Mouse (Mus musculus) adrenal gland, adult 18-20 months (tissue): Measurements from ENCODE around the gene Fry. TPM values are rescaled to one million over a fixed set of nuclear protein-coding genes. Genes with fewer than 3 reads are reported as not detected.

Experiments used
- DNase-seq, 2 experiments: peaks; one replicate each; pipeline ENCODE4 v3.0.0; 2021 to 2022; ENCODE audit warnings: low spot score in 2 of 2
- total RNA-seq, 2 experiments: library from RNA; stranded (reverse); gene quantifications; 1 replicate in 1 of 2; 2 replicates in 1 of 2; pipeline ENCODE4 v1.2.3; 2021

Fry gene
- total RNA-seq, 2 experiments from 2014 or later, result 34.4 to 45.1 TPM

DNA sequence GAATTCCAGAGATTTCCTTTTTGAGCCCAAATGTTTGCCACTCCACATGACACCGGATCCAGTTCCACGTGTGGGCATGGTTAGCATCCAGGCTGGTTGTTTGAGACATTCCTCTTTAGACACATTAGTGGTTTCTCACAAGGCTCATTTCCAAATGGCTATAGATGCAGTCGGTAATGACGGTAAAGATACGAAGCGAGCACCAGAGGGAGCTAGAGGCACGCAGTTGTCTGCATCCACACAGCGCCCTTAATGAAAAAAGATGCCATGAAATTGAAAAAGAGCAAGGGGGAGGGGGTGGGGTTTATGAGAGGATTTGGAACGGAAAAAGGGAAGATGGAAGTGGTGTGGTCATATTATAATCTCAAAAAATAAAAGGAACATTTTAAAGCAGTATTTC, 50.3 kb downstream of the Fry start:
- DNase-seq, result peak; percentile 56 to 61

DNA sequence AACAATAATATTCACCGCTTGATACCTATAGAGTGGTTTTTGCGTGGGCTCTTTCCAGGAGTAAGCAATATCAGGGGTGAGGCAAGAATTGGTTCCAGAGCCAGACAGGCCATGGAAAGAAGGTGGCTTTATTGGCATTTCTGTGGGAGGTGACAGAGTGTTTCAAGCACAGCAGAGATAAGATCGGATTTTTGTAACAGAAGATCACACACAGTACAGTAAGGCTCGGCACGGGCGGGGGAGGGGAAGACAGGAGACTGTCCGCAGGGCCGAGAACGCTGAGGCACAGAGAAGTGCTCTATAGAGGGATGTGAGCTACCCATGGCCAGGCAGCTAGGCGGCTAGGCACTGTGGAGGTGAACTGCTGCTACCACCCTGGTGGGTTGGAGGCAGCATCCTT, 53.1 kb downstream of the Fry start:
- no peak for DNase-seq

DNA sequence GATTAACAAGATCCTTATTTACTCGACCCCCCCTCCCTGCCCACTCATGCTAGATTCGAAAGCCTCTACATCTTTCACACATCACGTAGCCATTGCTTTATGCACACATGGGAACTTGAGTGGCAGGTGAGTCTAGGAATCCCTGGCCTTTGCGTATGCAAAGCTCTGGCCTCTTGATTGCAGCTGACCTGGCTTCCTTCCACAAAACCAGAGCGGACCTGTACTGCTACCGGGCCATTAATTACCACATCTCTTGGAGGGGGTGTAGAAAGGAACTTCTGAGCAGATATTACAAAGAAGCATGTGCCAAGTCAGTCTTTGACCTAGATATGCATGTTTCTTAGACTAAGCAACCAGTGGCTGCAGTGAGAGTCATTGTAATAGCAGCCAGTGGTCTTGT, 55.4 kb downstream of the Fry start:
- DNase-seq, result no peak

DNA sequence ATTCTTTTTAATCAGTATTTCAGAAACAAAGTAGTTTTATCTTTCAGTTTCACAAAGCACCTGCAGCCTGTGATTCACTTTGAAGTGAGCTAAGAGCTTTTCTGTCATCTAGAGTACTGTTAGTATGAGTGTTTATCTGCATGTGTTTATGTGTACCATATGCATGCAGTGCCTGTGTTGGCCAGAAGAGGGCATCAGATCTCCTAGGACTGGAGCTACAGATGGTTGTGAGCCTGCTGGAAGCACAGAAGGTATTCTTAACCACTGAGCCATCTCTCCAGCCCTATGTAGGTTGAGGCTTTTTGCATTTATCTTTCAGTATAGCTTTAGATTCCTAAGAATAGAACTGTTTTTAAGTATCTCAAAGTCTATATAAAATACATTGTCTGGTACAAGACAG, 56.5 kb downstream of the Fry start:
- DNase-seq, result no peak

DNA sequence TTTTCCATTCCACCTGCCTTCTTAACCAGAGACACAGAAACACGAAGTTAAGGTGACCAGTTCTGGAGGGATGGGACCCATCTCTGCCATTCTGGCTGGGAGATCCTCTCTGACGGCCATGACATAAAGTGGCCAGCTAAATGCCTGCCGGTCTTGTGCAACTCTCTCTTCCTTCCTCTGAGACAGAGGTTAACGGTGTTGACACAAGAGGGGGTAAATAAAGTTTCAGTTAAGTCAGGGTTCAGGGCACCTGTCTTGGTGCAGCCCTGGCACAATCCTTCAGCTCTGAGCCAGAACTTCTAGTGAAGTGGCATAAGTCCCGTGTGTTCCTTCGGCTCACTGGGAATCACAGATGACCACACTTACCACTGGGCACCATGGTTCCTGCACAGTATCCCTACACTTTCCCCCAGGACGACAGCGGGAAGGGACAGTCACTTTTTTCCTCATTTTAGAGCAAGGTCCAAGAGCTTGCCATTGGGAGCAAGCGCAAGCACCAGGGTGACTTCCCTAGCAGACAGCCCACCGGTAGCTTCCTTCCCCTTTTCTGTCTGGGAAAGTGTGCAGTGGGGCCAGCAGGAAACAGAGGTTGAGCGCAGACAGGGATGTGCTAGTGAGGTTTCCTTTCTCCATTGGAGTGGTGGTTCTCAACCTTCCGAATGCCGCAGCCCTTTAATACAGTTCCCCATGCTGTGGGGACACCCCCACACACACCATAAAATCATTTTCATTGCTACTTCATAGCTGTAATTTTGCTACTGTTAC, 58.0 kb downstream of the Fry start:
- DNase-seq, result no peak

DNA sequence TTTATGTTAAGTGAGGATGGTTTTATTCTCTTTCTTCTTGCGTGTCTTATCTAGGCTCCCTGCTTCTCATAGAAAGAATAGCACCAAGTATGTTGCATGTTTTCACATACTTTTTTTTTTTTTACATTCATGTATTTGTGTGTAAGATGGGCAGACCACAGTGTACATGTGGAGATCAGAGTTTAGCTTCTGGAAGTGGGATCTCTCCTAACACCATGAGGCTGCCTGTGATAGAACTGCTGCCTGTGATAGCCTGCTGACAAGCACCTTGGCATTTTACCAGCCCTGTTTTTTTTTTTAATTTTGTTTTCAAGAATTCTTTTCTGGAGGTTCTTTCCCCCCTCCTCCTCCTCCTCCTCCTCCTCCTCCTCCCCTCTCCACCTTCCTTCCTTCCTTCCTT, 59.3 kb downstream of the Fry start:
- no peak for DNase-seq

DNA sequence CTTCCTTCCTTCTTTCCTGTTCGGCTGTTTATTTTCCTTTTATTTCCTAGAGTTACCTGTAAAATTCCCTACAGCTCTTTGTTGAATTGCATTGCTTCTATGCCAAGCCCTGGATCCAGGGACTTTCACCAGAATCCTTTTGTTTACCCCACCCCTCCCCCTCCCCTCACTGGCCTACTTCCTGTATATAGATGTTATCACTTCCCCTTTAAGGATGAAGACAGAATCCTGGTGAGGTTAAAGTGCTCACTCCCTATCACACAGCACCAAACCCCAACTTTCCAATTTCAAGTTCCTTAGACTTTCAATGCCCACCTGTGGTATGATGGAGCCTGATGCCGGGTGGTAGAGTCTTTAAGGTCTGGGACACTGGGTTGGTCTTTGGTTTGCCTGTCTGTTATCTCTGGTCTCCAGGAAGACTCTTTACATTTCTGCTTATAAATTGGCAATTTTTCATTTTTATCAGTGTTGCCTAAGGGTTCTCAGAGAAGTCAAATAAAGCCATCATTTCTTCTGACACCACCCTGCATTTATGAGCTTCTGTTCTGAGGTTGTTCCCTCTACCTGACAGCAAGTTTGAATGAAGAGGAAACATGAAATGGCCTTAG, 59.9 kb downstream of the Fry start:
- no peak for DNase-seq

DNA sequence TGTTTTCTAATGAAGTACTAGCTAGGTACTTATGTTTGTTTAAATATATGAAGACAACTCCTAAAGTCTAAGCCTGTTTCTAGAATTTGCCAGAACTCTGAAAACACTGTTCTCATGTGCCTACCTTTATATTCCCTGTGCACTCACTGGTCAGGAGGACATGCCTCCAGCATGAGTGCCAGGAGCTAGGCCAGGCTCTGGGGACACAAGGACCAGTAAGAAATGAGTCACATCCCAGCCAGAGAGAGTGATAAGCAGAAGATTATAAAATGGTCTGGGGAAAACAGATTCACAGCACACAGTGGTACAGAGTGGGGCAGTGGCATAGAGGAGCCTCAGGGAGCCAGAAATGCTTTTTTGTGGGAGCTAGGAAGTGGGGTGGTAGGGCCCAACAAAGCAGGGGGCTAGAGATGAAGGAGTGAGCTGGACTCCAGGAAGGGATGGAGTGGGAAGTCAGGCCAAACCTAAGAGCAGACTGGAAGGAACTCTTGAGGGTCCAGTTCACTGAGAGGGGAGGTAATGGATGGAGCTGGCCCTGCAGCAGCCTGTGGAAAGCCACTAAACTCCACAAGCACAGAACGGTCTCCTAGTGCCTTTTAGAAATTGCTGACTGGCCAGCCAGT, 62.7 kb downstream of the Fry start:
- no peak for DNase-seq

DNA sequence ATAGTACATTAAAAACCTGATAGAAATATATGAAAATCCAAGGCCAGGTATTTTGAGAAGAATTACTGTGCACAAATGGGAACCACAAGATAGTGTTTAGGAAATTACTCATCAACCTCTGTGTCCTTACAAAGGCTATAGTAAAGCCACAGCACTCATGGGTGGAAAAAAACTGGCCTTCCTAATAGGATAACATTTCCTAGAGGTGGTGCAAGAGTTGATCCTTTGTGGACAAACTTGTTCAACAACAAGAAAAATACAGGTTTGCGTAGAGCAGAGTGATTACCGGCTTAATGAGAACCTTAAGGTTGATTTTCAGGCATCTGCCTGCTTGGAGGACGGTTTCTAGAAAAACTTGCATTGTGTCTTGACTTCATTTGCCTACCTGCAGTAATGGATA, 66.5 kb downstream of the Fry start:
- DNase-seq, result no peak

DNA sequence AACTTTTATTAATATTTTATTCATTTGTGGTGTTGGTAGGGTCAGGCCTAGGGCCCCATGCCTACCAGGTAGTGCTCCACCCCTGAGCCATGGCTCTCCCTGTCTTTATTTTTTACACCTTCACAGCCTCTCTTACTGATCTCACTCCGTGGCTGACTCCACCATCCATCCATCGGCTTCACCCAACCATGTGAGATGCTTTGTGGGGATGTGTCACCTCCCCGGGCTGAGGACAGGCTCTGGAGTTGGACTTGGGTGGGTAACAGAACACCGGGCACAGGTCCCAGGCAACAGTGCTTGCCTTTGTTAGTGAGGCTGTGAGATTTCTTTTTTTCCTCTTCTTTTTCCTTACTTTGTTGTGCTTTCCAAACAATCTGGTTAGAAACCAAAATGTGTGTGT, 67.7 kb downstream of the Fry start:
- no peak for DNase-seq

DNA sequence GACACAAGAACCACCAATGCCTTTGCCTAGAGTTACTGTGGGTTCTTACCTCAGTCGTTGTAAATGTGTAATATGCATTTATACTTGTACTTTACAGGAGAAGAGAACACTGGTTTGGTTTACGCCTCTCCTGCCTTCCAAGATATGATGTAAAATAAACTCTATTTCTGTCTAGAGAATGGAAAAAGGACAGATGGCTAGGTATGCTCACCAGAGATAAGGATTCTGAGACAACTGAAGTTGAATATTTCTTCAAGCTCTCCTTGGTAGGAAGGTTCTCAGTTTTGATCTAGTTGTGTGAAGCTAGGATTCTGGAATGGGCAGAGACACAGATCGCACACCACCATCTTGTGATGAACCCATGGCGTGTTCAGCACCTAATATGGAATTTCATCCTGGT, 68.2 kb downstream of the Fry start:
- no peak for DNase-seq

DNA sequence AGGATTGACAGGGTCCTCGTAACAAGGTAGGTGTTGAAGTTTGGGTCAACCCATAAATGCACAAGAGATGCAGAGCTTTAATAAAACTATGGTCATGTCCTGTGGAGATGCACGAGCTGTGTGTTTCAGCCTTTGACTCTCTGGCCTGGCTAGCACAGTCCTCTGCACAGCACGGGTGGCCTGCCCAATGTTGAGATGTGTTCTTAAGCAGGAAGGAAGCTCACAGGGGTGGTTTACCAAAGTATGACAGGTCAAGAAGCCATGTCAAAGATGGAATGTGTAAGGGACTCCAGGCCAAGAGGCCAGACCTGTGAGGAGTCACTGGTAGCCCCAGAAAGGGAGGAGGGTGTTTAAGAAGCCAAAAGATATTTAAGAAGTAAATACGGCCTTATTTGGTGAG, 69.6 kb downstream of the Fry start:
- no peak for DNase-seq

DNA sequence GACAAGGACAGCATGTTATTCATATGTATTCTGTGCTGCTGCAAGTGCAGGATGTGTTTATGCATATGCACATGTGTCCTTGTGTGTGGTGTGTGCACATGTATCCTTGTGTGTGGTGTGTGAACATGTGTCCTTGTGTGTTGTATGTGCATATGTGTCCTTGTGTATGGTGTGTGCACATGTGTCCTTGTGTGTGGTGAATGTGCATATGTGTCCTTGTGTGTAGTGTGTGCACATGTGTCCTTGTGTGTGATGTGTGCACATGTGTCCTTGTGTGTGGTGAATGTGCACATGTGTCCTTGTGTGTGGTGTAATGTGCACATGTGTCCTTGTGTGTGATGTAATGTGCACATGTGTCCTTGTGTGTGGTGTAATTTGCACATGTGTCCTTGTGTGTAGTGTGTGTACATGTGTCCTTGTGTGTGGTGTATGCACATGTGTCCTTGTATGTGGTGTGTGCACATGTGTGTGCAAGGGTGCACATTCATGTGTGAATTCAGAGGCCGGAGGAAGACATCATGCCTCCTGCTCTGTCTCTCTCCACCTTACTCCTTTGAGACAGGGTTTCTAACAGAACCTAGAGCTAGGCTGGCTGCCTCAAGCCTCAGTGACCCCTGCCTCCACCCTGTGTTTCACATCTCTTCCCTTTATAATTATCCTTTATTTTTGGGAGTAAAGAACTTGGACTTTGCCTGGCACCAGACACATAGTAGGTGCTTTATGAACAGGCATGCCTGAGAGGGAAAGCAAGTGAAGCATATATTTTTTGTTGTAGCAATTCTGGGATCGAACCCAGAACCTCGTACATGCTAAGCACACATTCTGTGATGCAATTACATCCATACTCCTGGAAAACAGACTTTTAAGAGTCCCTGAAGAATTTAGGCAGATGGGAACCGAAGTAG, 72.3 kb downstream of the Fry start:
- DNase-seq, result no peak

DNA sequence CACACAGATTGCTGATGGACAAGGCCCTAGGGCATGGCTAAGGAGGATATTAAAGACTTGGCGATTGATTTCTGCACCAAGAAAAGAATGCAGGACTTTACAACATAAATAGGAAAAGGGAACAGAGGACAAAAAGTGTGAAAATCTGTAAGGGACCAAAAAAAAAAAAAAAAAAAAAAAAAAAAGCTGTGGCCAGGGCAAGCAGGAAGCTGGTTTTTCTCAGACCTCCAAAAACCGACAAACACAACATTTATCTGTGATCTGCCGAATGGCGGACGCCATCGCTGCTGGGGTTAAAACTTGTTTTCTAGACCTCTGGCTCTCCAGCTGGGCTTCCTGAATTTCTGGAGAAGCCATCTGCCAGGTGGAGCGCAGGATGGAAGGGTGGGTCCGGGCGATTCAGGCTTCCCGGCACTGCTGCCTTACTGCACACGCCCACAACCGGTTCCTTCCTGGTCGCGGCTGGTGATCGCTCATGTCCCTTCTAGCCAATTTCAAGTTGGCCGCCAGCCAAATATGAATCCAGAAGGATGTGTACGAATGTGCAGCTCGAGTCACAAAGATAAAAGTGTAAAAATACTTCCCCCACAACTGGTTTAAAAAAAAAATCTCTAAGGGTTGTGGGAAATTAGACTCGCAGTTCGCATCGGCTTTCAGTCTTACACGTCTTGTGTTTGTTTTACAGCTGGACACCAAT, 77.2 kb downstream of the Fry start:
- peak; percentile 62 to 68 for DNase-seq

DNA sequence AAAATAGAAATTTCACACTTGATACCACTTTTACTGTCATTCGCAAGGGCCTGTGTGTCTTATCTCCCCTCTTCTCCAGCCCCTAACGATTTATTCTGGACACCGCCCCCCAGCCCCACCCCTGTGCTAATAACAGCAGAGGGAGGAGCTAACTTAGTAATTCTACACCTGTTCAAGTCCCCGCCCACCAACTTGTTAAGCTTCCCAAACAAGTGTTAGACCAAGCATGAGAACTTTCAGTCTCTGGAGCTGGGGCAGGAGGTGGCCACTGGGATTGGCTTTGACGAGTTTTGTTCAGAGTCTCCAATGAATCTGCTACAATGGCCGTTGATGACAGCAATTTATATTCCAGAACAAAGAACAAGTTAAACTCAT, 77.8 kb downstream of the Fry start:
- peak; percentile 13 to 25 for DNase-seq

DNA sequence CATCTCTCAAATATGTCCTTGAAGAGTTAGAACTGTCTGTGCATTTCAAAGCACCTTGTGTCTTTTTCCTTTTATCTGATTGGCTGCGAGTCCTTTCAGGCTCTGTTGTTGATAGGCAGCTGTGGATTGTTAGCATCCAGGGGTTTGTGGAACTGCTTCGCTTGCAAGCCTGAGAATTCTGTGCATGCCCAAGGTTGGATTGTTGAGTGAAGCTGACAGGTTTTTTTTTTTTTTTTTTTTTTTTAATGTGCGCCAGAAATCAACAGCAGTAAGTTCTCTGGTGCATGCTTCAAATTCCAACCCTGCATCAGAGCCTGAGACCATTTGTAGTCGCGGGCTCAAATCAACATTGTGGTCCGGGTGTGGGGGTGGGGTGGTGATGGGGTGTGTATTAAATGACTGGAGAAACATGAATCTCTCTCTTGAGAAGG, 78.5 kb downstream of the Fry start:
- no peak for DNase-seq

DNA sequence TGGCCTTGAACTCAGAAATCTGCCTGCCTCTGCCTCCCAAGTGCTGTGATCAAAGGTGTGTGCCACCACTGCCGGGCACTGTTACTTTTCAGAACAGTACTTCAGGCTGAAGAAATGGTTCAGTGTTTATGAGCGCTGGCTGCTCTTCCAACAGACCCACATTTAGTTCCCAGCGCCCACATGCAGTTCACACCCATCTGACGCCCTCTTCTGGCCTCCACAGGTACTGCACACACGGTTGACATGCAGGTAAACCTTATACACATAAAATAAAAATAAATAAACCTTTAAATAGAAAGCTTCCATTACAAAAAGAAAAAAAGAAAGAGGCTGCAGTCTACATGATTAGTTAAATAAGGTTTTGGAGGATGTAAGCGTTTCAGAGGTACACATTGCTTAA, 88.3 kb downstream of the Fry start:
- DNase-seq, result no peak

DNA sequence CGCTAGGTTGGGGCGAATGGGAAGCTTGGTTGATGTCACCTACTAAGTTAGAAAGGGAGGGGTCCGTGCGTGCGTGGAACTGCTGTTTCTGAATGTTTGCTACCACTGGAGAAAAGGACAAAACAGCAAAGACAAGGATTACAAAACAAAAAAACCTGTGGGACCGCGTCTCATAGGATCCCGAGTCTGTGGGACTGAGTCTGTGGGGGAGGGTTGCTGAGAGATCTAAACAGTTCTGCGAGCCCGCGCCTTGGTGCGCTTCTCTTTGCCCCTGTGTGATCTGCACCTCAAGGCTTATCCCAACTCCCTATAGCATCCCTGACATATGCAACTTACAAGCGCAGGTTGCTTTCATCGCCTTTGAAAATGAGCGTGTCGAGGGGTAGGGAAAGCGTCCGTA, 89.2 kb downstream of the Fry start:
- no peak for DNase-seq

DNA sequence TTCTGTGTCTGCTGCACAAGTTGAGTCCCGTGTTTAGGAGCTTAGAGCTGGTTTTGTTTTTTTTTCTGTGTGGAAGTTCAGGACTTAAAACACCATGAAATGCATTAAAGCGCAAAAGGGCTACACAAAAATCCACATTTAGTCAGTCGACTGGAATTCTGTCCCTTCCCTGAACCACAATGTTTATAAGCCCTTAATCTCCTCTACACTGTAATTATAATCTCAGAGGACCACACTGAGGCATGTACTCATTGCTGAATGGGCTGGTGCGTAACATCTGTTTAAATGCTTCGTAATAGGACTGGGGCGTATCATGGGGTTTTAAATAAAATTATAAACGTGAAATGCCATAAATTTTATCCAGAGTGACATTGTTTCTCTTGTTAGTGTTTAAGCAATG, 89.6 kb downstream of the Fry start:
- DNase-seq, result no peak

DNA sequence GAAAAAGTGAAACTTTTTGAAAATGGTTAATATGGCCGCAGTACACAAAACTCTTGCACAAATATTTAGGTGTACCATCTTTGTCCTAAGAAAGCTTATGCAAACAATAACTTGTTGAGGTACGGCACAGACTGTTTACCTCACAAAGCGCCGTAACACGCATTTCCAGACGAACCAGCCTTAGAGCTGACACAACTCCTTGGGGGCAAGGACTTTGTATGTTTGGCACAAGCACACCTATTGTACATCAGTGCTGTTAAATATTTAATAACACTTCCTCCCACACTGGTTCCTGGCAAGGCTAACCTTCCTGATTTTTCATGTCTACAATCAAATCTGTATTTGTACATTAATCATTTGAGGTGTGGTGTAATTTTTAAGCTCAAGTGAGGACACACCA, 95.6 kb downstream of the Fry start:
- no peak for DNase-seq

DNA sequence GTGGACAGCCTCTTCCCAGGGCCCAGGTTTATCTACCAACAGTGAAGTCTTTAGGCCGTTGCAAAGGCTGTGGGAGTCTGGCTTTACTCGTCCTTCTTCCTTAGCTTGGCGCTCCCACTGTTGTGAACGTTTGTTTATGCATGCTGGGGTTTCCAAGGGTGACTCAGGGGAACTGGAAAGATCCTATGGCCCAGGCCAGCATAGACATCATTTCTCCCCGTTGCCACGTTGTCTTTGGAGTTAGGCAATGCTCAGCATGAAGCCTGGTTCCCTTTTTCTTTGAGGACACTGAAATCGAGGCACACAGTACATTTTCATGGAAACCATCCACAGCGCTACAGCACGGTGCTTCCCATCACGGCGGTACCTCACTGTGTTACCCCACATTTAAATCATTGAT, 97.6 kb downstream of the Fry start:
- no peak for DNase-seq
